Mouse (Mus musculus): ENCODE measurements around the gene Ran.

Gene Ran

DNA sequence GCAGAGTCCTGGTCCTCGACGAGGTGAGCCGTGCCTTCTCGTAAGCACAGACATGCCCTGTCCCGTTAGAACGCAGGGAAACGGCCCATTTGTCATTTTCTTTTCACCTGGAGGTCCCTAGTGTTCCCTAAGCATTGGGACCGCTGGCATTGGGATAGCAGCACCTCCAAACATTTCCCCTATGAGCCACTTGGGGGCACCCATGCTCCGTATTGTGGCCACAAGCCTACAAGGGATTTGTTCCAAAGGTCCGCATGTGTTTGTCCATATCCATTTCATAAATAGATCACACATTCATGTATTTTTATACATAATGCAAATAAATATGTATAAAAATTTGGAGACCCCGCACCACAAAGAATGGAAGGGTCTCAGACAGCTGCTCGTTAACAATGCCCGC is 41.7 kb downstream of the Ran start:
- in situ Hi-C loops (cut with MboI, MseI): loop anchor here (5.0 kb wide), 1 partner anchor 116 kb away; no protein-coding TSS in a partner anchor

DNA sequence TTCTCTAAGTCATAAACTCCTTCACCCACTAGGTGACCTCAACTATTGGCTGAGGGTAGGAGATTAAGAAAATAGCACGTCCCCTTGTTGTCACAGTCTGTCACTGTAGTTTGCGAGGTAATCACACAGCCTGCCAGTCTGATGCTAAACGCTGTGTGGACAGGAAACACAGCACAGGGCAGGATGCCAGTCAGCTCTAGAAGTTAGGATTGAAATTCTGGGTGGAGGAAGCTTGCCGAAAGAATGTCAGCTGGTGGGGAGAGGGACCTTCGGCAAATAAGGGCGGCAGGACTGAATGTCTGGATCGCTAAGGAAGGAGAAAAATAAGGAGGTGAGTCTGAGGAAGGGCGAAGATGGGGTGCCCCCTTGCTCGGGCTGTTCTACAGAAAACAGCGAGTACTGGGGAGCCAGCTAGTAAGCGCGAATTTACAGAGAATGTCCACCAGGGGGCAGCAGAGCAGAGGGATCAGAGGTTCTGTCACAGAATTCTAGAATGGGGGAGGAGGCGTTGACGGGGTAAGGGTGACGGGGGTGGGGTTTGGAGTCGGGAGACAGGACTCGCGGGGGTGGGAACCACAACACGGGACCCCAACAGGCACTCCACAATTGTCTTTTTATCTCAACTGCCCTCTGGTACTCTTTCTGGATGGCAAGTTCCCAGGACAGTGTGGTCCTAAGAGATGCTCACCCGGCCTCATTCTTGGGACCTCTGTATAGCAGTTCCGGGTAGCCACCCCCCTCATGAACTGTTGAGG is 43.3 kb downstream of the Ran start:
- in situ Hi-C loops (cut with MboI, MseI): loop anchor here (5.0 kb wide), 1 partner anchor 114 kb away; no protein-coding TSS in a partner anchor

DNA sequence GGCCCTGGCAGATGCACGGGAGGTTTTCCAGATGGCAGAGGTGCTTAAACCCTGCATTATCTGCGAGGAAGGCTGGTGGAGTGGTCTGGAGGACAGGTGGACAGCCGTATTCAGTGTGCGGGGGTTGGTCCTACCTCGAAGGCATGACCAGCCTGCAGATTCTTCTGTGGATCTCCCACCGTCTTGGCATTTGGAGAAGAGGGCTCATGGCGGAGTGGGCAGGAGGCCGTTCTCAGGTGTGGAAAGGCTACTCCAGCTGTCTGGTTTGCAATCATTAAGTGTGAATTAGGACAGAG is 43.9 kb downstream of the Ran start:
- in situ Hi-C loops (cut with MboI, MseI): loop anchor here (5.0 kb wide), 1 partner anchor 114 kb away; no protein-coding TSS in a partner anchor

DNA sequence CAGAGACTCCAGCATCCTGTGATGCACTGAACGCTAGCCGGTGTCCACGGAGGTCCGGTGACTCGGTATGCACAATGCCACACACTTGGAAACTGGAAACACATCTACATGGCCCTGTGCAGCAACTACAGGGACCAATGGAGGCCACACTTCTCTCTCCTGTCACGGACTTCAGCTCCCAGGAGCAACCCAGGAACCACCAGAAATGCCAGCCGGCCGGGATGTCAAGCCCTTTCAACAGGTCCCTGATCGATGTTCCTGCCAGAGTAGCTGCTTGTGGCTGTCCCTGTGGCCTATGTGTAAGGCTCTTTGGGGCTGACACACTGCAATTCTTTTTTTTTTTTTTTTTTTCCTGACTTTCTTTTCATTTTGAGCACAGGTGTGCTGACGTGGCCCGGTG is 44.3 kb downstream of the Ran start:
- in situ Hi-C loops (cut with MboI, MseI): loop anchor here (5.0 kb wide), 1 partner anchor 113 kb away; no protein-coding TSS in a partner anchor

DNA sequence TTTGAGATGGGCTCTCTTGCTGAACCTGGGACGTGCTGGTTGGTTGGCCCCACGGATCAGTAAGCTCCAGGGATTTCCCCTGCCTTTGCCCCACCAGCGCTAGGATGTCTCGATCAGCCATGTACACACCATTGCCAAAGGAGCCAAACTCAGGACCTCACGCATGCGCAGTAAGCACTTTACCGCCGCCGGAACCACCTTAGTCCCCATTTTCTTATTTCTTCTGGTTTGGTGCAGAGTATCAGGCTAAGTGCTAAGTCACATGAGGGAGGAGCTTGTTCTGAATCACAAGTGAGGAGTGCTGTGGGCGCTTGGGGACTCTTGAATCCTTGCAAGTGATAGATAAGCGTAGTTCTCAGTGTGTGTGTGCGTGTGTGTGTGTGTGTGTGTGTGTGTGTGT is 45.4 kb downstream of the Ran start:
- in situ Hi-C loops (cut with MboI, MseI): no loop called here

DNA sequence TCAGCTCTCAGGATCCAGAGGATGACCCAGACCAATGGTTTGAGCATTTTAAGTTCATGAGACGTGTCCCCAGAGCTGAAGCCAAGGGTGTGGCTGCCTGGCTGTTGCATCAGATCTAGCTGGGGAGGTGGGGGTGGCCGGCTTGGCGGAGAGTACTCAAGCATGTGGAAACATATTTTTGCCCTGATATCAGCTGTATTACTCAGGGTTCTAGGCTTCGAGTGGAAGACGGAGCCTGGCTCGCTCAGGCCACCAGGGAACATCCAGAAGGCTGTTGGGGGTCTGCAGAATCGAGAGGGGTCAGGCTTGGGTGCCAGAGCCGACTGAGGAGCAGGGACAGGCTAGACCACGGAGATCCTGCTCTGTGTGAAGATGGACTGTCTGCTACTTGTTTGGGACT is 46.1 kb downstream of the Ran start:
- in situ Hi-C loops (cut with MboI, MseI): no loop called here

DNA sequence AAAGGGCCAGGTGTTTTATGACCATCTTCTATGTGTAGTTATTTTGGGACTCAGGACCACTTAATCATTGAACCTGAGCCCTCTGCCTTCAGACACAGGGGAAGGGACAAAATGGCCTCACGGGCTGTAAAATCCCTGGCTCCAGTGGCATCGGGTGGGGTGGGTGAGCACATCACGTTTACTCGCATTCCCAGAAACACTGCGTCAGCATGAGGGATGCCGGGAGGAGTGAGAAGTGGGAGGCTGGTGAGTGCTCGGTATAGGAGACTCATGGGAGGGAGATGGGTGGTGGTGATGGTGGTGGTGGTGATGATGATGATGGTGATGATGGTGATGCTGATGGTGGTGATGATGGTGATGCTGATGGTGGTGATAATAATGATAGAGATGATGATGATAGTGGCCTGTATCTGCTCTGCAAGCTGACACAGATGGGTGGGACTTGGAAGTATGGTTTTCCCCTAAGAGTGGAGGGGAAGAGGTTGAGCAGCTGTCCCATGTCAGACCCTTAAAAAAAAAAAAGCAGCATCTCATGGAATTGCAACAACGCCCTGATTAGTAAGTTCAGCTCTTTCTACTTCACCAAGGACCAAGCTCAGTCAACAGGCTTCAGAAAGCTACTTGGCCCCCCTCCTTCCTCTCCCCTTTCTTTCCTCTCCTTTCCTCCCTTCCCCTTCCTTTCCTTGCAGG is 46.8 kb downstream of the Ran start:
- in situ Hi-C loops (cut with MboI, MseI): no loop called here

DNA sequence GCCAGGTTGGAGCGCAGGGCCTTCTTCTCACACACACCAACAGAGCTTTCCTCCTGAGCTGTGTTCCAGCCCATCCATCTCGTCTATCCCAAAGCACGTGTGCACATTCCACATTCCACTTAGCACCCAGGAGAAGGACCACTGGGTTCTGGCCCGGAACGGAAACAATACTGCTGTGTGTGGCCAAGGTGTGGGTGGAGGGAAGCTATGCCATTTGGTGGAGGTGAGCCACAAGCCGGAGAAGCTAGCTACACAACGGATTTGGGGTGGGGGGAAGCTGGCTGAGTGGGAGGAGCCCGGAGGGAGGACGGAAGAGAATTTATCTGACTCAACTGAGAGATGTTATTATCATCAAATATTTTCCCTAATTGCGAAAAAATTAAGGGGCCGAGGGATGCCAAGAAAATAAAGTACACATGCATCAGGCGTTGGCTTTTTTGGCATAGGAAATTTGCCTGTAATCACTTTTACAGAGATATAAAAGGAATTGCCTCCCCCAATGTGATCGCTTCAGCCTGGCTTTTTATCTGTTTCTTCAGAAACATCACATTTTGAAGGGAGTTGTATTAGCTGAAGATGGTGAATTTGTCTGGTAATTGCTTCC is 47.5 kb downstream of the Ran start:
- in situ Hi-C loops (cut with MboI, MseI): no loop called here

DNA sequence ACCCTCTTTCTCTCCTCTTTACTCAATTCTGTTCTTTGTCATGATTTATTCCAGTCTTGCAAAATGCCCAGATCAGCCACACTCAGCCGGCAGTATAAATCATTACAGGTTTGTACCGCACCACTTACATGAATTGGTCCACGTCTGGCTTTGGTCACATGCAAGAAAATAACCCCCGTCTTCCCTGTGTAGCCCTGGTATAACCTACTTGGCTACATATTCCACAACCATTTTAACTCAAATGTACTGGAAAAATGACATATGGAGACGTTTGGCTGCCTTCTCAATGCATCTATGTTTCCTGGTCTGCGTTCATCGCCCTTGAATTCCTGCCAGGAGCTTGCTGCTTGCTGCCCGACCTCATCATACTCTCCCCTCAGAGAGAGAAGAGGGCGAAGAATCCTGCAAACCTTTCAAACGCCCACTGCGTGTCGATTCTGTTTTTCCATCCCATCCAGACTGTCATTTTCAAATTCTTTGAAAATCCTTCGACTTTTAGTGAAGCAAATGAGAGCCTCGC is 52.0 kb downstream of the Ran start:
- in situ Hi-C loops (cut with MboI, MseI): no loop called here

DNA sequence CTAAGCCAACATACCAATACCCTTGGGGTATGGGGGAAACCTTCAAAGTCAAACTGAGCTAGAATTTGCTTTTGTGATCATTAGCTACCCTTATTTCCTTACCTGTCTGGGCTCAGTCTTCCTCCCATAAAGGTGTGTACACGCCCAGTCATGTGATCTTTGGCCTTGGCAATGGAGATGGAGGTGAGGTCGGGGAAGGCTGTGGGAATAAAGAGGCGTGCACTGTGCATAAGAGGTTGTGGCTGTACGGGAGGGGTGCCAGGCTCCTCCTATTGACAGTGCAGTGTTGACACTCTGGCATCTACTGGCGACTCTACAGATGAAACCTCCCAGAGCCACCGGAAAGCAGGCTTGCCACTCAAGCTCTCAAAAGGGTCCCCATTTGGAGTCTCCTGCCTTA is 53.5 kb downstream of the Ran start:
- in situ Hi-C loops (cut with MboI, MseI): no loop called here
